Mouse (Mus musculus) olfactory bulb, adult 2 months (tissue): ENCODE results near the gene Dapp1.

Experiments used
- CTCF ChIP-seq: fragments of 200-500 bp; IDR thresholded peaks from 2 replicates; pipeline ENCODE4 v1.5.1; 2012; ENCODE audit warnings: low read depth, mild to moderate bottlenecking, low read length, moderate library complexity; ENCODE audit not compliant: insufficient read depth
- POLR2A ChIP-seq: fragments of 200-500 bp; IDR thresholded peaks from 2 replicates; pipeline ENCODE4 v1.6.1; 2012; ENCODE audit warnings: mild to moderate bottlenecking, low read depth, low read length, moderate library complexity; ENCODE audit not compliant: insufficient read depth

DNA sequence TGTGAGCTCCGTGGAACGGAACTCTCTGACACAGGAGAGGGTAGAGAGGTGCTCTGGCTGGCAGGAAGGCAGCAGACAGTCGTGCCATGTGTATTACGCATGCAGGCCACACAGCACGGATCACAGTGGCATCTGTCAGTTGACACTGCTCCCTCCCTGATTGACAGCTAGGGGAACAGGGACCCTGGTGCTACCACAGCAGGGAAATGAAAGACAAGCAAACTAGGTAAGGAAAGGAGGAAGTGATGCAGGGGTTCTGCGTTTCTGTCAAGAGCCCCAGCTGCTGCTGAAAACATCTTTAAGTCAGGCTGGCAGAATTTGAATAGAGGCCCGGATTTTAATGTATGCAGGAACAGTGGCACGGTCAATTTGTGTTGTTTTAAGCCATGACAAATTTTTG lies 17.8 kb downstream of the Dapp1 start:
- no peak for TF ChIP-seq CTCF
- no peak for TF ChIP-seq POLR2A
